Mouse (Mus musculus) stomach, embryonic 16.5 days (tissue): ENCODE measurements at regions not wholly inside any gene's neighbourhood (a gene's known extent, or its start where the extent isn't known, plus 50 kb on each side); places are given as distances from the start of the nearest gene placed in this dataset.
A peak's percentile ranks its signal among the peaks of the same experiment; 100 is the strongest.

ENCODE experiments used
- ATAC-seq: fragments of 200-750 bp; cut with Nextera tagmentation; 2 replicates; pipeline ENCODE4 v1.8.0; 2017; ENCODE audit warnings: moderate number of reproducible peaks, moderate TSS enrichment; ENCODE audit not compliant: insufficient read depth, low FRiP score
- H3K27ac ChIP-seq: fragments of 300-500 bp; sonication (generic); 2 replicates; pipeline ENCODE4 v1.5.1; 2014; ENCODE audit warnings: low read length
- H3K27me3 ChIP-seq: fragments of 300-500 bp; sonication (generic); 2 replicates; pipeline ENCODE4 v1.6.1; 2014; ENCODE audit warnings: low read length, control low read depth, mixed read lengths; ENCODE audit not compliant: control insufficient read depth, insufficient read depth
- H3K36me3 ChIP-seq: fragments of 300-500 bp; sonication (generic); 2 replicates; pipeline ENCODE4 v1.6.1; 2014; ENCODE audit warnings: low read length; ENCODE audit not compliant: control insufficient read depth, insufficient read depth
- H3K4me1 ChIP-seq: fragments of 300-500 bp; sonication (generic); 2 replicates; pipeline ENCODE4 v1.6.1; 2014; ENCODE audit warnings: low read length, control low read depth, mixed read lengths; ENCODE audit not compliant: control insufficient read depth, insufficient read depth
- H3K4me2 ChIP-seq: fragments of 300-500 bp; sonication (generic); 2 replicates; pipeline ENCODE4 v1.6.1; 2014; ENCODE audit warnings: low read depth, low read length, mixed read lengths
- H3K4me3 ChIP-seq: fragments of 300-500 bp; sonication (generic); replicated peaks from 2 replicates; pipeline ENCODE4 v1.5.1; 2014; ENCODE audit warnings: mild to moderate bottlenecking, low read length
- H3K9ac ChIP-seq: fragments of 300-500 bp; sonication (generic); 2 replicates; pipeline ENCODE4 v1.6.1; 2014; ENCODE audit warnings: low read length
- H3K9me3 ChIP-seq: fragments of 300-500 bp; sonication (generic); replicated peaks from 2 replicates; pipeline ENCODE4 v1.6.1; 2016; ENCODE audit warnings: low read length, control low read depth; ENCODE audit not compliant: control insufficient read depth
- WGBS: fragments of 180-500 bp; shearing (Covaris S2); extraction: QIAGEN DNeasy Blood & Tissue Kit; methylation state at CpG from one replicate; pipeline ENCODE4 v1.1.7; 2014; 5-methylcytosine and 5-hydroxymethylcytosine counted together

DNA sequence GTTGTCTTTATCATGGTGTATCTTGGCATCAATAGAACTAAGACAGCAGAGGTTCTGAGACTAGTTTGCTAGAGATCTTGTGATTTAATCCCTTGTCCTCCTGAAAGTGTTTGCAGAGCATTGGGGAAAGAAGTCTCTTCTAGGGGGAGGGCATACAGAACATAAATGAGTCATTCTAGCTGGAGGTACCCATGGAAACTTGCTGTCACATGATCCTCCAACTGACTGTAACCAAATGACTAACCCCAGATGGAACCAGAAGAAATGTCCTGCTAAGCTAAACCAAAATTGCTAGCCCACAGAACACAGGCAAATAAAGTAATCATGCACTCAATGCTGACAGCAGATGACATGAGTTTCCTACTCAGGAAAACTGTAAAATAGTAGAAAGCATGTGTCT is 323.2 kb upstream of the Tmc3 start:
- no peak overlapping the region for H3K4me3 ChIP-seq
- ATAC-seq: no peak
- no peaks in the 10 kb centered on the region for H3K27me3 ChIP-seq
- no peaks in the 10 kb centered on the region for H3K4me1 ChIP-seq
- H3K4me2 ChIP-seq: no peak overlapping the region
- H3K27ac ChIP-seq: no peak overlapping the region
- no peak overlapping the region for H3K9ac ChIP-seq
- H3K36me3 ChIP-seq: no peaks in the 10 kb centered on the region
- no peaks in the 10 kb centered on the region for H3K9me3 ChIP-seq

DNA sequence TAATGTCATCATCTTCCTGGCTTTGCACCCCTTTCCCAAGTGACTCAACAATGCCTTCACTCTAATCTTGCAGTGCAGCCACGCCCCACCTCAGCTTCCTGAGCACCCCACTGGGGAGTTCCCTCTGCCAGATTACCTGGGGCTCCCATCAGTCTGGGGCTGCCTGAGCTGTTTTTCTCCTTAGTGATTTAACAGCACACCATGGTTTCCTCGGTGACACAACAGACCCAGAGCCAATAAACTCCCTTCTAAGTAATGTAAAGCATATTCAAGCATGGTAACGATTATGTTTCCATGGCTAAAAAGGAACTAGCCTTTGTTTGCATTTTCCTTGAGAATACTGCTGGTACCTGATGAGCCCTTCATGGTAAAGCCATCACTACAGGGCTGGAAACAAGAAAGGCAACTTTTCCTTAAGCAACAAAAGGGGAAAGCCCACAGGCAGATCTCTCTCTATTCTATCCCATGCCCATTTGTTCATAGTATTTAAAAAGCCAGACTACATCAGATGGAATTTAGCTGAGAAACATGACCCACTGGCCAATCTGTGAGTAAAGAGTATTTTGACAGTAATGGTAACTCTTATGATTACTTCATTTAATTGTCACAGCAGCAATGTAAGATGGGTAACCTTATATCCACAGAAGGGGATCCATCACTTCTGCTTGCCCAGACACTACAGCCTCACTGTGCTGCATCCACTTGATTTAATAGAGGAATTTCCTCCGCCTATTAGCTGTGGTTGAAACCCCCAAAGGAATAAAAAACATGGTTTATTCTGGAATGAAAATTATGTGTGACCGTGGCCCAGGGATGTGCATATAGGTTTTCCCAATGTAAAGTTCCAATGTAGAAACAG is 294.6 kb upstream of the Tmc3 start:
- ATAC-seq: no peak; the same call in 1 of the 2 replicates
- Histone ChIP-seq H3K27ac (no peak overlapping the region), H3K36me3 (no peaks in the 10 kb centered on the region), H3K4me1 (no peaks in the 10 kb centered on the region), H3K4me2 (no peak overlapping the region), H3K9ac (no peak overlapping the region), H3K9me3 (no peaks in the 10 kb centered on the region), H3K4me3 (no peak overlapping the region), H3K27me3 (no peaks in the 10 kb centered on the region)
- WGBS: 51% methylated on average over 5 of the region's 5 CpGs

DNA sequence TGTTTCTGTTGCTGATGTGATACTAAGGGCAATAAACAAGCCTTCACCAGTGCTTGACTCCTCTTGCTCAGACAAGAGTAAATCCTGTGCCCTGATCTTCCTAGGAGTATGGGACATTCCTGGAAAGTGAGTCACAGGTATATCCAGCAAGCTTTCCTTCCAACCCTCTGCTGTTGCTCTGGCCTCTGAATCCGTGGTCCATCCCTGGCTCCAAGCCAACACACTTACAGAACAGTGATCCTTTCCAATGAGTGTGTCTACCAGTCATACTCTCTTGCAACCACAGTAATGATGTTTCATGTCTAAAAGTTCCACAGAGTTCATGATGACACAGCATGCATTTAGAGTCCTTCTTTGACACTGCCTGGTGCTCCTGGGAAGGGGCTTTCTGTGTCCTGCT is 277.6 kb upstream of the Tmc3 start:
- ATAC-seq: no peak
- no peak overlapping the region for H3K4me2 ChIP-seq

DNA sequence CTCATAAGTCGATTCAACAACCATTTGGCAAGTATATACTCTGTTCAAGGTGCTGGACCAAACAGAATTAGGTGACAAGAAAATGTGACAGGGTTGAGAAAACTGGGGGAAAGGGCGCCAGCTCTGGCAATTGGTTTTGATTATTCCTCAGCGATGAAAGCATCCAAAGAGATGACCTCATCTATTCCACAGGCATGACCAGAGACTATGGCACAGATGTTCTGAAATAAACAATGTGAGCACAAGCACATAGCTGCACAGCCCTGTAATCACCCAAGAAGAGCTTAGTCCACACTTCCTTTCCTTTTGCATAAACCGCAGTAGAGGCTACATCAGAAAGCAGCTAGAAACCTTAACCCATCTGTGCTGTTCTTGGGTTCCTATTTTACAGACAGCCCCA is 272.6 kb upstream of the Tmc3 start:
- ATAC-seq: peak; percentile 86
- Histone ChIP-seq H3K9ac (no peak overlapping the region), H3K9me3 (no peaks in the 10 kb centered on the region), H3K4me2 (no peak overlapping the region), H3K27ac (peak overlapping the region; percentile 57; the same call in 1 of the 2 replicates), H3K36me3 (no peaks in the 10 kb centered on the region), H3K4me1 (peaks cover under 1% of the 10 kb centered on the region; the same call in 1 of the 2 replicates), H3K4me3 (no peak overlapping the region), H3K27me3 (no peaks in the 10 kb centered on the region)
- 49% methylated on average over 4 of the region's 4 CpGs for WGBS

More for the DNA sequence above, 277.6 kb upstream of the Tmc3 start:
- Histone ChIP-seq H3K9ac (no peak overlapping the region), H3K4me3 (no peak overlapping the region), H3K4me1 (peaks cover 3% of the 10 kb centered on the region; the same call in 1 of the 2 replicates), H3K27ac (no peak overlapping the region), H3K9me3 (no peaks in the 10 kb centered on the region), H3K36me3 (no peaks in the 10 kb centered on the region), H3K27me3 (no peaks in the 10 kb centered on the region)
- WGBS: 29% methylated on average over 1 of the region's 1 CpGs

- no peak for ATAC-seq
- Histone ChIP-seq H3K36me3 (no peaks in the 10 kb centered on the region), H3K27ac (no peak overlapping the region), H3K4me2 (no peak overlapping the region), H3K4me3 (no peak overlapping the region), H3K4me1 (no peaks in the 10 kb centered on the region), H3K9ac (no peak overlapping the region), H3K9me3 (no peaks in the 10 kb centered on the region), H3K27me3 (no peaks in the 10 kb centered on the region)
- 64% methylated on average over 5 of the region's 5 CpGs for WGBS
These were observed 254.8 kb upstream of the Tmc3 start for GRCm38 (mm10) chr7:83329809-83330412.

DNA sequence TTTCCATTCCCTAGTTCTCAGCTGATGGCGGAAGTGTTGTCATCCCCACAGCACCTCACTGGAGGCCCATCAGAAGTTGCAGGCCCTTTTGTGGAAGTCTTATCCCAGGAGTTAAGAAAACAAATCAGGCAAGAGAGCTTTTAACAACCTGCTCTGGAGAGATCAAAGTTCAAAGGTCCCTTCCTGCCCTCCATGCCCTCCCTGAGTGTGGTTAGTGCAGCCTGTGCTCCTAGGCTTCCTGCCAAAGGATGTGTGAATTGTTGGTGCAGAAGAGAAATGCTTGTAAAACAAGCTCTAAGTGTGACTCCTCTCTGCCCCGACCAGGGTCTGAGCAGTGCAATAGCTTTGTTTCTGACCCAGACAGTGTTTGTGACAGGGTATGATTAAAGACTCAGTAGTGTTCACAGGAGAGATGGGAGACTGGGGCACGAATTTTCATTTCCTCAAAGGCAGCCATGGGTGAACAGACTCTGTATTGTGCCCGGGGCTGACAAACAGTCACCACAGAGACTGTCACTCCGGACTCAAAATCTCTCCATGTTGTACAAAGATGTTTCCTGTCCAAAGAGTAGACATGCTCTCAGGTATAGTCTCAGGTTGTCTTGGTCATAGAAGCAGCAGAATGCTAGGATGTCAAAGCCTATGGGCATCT is 237.5 kb upstream of the Tmc3 start:
- H3K27me3 ChIP-seq: no peaks in the 10 kb centered on the region
- H3K4me1 ChIP-seq: no peaks in the 10 kb centered on the region
- H3K9ac ChIP-seq: no peak overlapping the region
- no peak overlapping the region for H3K27ac ChIP-seq
- WGBS: 50% methylated on average over 5 of the region's 5 CpGs
- no peak overlapping the region for H3K4me3 ChIP-seq
- no peak for ATAC-seq
- no peaks in the 10 kb centered on the region for H3K36me3 ChIP-seq
- no peak overlapping the region for H3K4me2 ChIP-seq
- H3K9me3 ChIP-seq: no peaks in the 10 kb centered on the region

DNA sequence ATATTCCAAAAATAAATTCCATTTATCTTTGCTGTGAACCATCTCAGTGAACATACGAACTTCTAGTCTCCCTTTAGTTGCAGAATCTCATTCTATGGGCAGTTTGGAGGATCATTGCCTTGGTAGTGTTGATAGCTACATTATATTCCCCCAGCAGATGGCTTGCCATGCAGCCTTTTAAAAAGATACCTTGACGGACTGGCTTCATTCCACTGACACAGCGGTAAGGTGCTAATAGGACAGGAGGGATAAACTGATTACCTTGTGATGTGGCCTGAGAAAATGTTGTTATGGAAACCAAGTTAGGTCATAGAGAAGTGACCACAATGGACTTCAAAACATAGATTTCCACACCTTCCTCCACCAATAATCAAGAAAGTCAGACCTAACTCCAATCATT is 215.5 kb upstream of the Tmc3 start:
- Histone ChIP-seq H3K27ac (no peak overlapping the region), H3K4me1 (no peaks in the 10 kb centered on the region), H3K9ac (no peak overlapping the region), H3K9me3 (no peaks in the 10 kb centered on the region), H3K4me2 (no peak overlapping the region), H3K36me3 (no peaks in the 10 kb centered on the region), H3K27me3 (no peaks in the 10 kb centered on the region), H3K4me3 (no peak overlapping the region)
- 82% methylated on average over 3 of the region's 3 CpGs for WGBS
- ATAC-seq: no peak

DNA sequence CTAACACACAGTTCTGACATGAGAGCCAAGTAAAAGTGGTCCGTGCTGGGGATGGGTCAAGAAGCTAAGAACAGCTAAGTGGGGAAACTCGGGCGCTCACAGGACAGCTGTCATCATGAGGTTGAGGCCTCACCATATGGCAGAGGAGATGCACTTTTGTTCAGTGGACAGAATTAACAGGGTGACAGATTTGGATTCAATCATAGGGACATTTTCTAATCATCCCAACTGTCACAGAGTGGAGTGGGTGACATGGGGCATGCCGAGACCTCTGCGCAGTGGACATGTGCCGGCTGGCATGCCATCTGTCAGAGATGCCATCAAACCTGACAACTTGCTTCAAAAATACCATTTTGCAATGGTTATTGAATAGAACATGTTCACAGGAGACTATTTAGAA is 215.1 kb upstream of the Tmc3 start:
- Histone ChIP-seq H3K4me3 (no peak overlapping the region), H3K4me1 (no peaks in the 10 kb centered on the region), H3K9me3 (no peaks in the 10 kb centered on the region), H3K27me3 (no peaks in the 10 kb centered on the region), H3K4me2 (no peak overlapping the region), H3K27ac (no peak overlapping the region), H3K9ac (no peak overlapping the region), H3K36me3 (no peaks in the 10 kb centered on the region)
- ATAC-seq: no peak
- 85% methylated on average over 6 of the region's 6 CpGs for WGBS

DNA sequence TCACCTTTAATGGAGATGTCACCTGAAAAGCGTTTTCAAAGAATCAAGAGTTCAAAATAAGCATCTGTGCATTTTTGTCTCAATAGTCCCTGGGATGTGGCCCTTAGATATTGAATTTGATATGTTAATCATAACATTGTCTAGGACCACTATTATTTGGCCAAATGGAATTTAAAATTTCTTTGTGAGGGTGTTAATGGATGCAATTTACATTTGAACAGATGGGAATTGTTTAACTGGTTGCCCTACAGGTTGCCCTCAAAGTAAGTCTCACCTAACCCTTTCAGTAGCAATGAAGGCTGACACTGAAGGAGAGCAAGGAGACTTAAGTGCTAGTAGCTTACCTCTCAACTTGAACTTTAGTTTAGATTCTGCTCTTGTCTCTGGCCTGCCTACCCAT is 207.9 kb upstream of the Tmc3 start:
- no peak overlapping the region for H3K9ac ChIP-seq
- ATAC-seq: no peak
- H3K27ac ChIP-seq: no peak overlapping the region
- H3K4me1 ChIP-seq: no peaks in the 10 kb centered on the region
- H3K36me3 ChIP-seq: no peaks in the 10 kb centered on the region
- no peak overlapping the region for H3K4me3 ChIP-seq
- H3K4me2 ChIP-seq: no peak overlapping the region
- WGBS: 76% methylated on average over 1 of the region's 1 CpGs
- no peaks in the 10 kb centered on the region for H3K27me3 ChIP-seq
- no peaks in the 10 kb centered on the region for H3K9me3 ChIP-seq
